Mouse (Mus musculus) spleen, embryonic (tissue): Measurements from ENCODE around the gene Actl6b.

Experiments used
- CTCF ChIA-PET: fragments of 350-600 bp; sonication (Branson Sonifier 250); formaldehyde crosslinking; loops from one replicate; lab custom pipeline; 2022; lab: Charles Lee

The Actl6b gene

GRCm38 (mm10) chr5:137528247-137528968, 24.9 kb upstream of the Actl6b start:
- CTCF ChIA-PET = interaction anchor here (1.1 kb wide), 1 partner anchor 27 kb away, joined by 3 read pairs; the partner anchor contains the start of gene Pop7

- CTCF ChIA-PET = interaction anchor here (1.1 kb wide), 1 partner anchor 28 kb away, joined by 3 read pairs; the partner anchor contains the start of gene Pop7
These were observed 23.9 kb upstream of the Actl6b start for GRCm38 (mm10) chr5:137529221-137529995.

GRCm38 (mm10) chr5:137530075-137530474, 23.2 kb upstream of the Actl6b start:
- CTCF ChIA-PET = no interaction called here

- CTCF ChIA-PET = interaction anchor here (0.5 to 0.7 kb wide), 2 partner anchors 21 to 29 kb away, joined by 3 to 7 read pairs; no protein-coding TSS in a partner anchor
These were observed 22.5 kb upstream of the Actl6b start for GRCm38 (mm10) chr5:137530588-137531413.

- CTCF ChIA-PET = interaction anchor here (0.6 to 0.7 kb wide), 2 partner anchors 30 to 177 kb away, joined by 3 read pairs; no protein-coding TSS in a partner anchor
These were observed 21.7 kb upstream of the Actl6b start for GRCm38 (mm10) chr5:137531414-137532130.

- CTCF ChIA-PET = interaction anchor here (0.6 kb wide), 1 partner anchor 178 kb away, joined by 3 read pairs; no protein-coding TSS in a partner anchor
These were observed 21.0 kb upstream of the Actl6b start for GRCm38 (mm10) chr5:137532131-137532807.

- CTCF ChIA-PET = no interaction called here
These were observed 20.6 kb upstream of the Actl6b start for GRCm38 (mm10) chr5:137532808-137533116.

GRCm38 (mm10) chr5:137533117-137533827, 20.0 kb upstream of the Actl6b start, which contains the start of the genes Epo and Gnb2:
Epo (minus strand) TSS chr5:137533242.
Gnb2 (minus strand) TSS chr5:137533510.
- CTCF ChIA-PET = no interaction called here

GRCm38 (mm10) chr5:137534762-137535161, 18.6 kb upstream of the Actl6b start:
- CTCF ChIA-PET = no interaction called here

- CTCF ChIA-PET = no interaction called here
These were observed 18.0 kb upstream of the Actl6b start for GRCm38 (mm10) chr5:137535318-137535717.

GRCm38 (mm10) chr5:137537461-137537860, 15.9 kb upstream of the Actl6b start:
- CTCF ChIA-PET = interaction anchor here (0.6 kb wide), 1 partner anchor 47 kb away, joined by 3 read pairs; no protein-coding TSS in a partner anchor

GRCm38 (mm10) chr5:137539291-137539801, 14.0 kb upstream of the Actl6b start:
- CTCF ChIA-PET = no interaction called here

GRCm38 (mm10) chr5:137540991-137541390, 12.3 kb upstream of the Actl6b start:
- CTCF ChIA-PET = no interaction called here

GRCm38 (mm10) chr5:137541768-137542540, 11.4 kb upstream of the Actl6b start:
- CTCF ChIA-PET = no interaction called here

GRCm38 (mm10) chr5:137544926-137545325, 8.4 kb upstream of the Actl6b start:
- CTCF ChIA-PET = no interaction called here

- CTCF ChIA-PET = no interaction called here
These were observed 7.7 kb upstream of the Actl6b start for GRCm38 (mm10) chr5:137545596-137545995.

GRCm38 (mm10) chr5:137549840-137550239, 3.5 kb upstream of the Actl6b start:
- CTCF ChIA-PET = no interaction called here

- CTCF ChIA-PET = interaction anchor here (0.6 kb wide), 1 partner anchor 759 kb away, joined by 9 read pairs; no protein-coding TSS in a partner anchor
These were observed 2.2 kb upstream of the Actl6b start for GRCm38 (mm10) chr5:137551119-137551518.
